Mouse (Mus musculus): ENCODE measurements around the gene Fam81a. TPM values are rescaled to one million over a fixed set of nuclear protein-coding genes. Genes with fewer than 3 reads are reported as not detected.
A peak's percentile ranks its signal among the peaks of the same experiment; 100 is the strongest.

The Fam81a gene
- total and polyA plus RNA-seq, 2 experiments: 0.57 to 2.5 TPM

GRCm38 (mm10) chr9:70135186-70135585, 7.2 kb downstream of the Fam81a start:
- no peaks in the 10 kb centered on the region for H3K27me3 ChIP-seq (ENCODE audit: control insufficient read depth, insufficient read depth, low read length)
- WGBS: 14% methylated on average over 1 of the region's 1 CpGs
- TF ChIP-seq CTCF (IDR thresholded peaks at IDR 0.05; ENCODE audit: low read depth, low read length) (no peak), POLR2A (IDR thresholded peaks at IDR 0.05; ENCODE audit: extremely low read depth, insufficient read depth, low read length) (no peak)
- DNase-seq (ENCODE audit: extremely low read depth, low read depth, low spot score): peak; percentile 95
- no peak overlapping the region for H3K9ac ChIP-seq (ENCODE audit: low read depth, low read length)
- no peaks in the 10 kb centered on the region for H3K36me3 ChIP-seq (ENCODE audit: control insufficient read depth, insufficient read depth, low read length)
- H3K27ac ChIP-seq (replicated peaks; ENCODE audit: insufficient read depth, low read depth, low read length): peak overlapping the region; percentile 53
- H3K79me2 ChIP-seq (ENCODE audit: control insufficient read depth, insufficient read depth, low read length): no peaks in the 10 kb centered on the region
- no peak overlapping the region for H3K4me3 ChIP-seq (ENCODE audit: insufficient read depth, low read depth, low read length)
- peaks cover 18% of the 10 kb centered on the region for H3K4me1 ChIP-seq (ENCODE audit: control insufficient read depth, insufficient read depth, low read length)

- Histone ChIP-seq H3K4me3 (ENCODE audit: insufficient read depth, low read depth, low read length) (no peak overlapping the region), H3K79me2 (ENCODE audit: control insufficient read depth, insufficient read depth, low read length) (no peaks in the 10 kb centered on the region), H3K27ac (replicated peaks; ENCODE audit: insufficient read depth, low read depth, low read length) (peak overlapping the region; percentile 2), H3K36me3 (ENCODE audit: control insufficient read depth, insufficient read depth, low read length) (no peaks in the 10 kb centered on the region), H3K4me1 (ENCODE audit: control insufficient read depth, insufficient read depth, low read length) (peaks cover 18% of the 10 kb centered on the region), H3K27me3 (ENCODE audit: control insufficient read depth, insufficient read depth, low read length) (no peaks in the 10 kb centered on the region), H3K9ac (ENCODE audit: low read depth, low read length) (no peak overlapping the region)
- DNase-seq (ENCODE audit: extremely low read depth, low read depth, low spot score): no peak
- WGBS: 31% methylated on average over 5 of the region's 5 CpGs
- TF ChIP-seq POLR2A (IDR thresholded peaks at IDR 0.05; ENCODE audit: extremely low read depth, insufficient read depth, low read length) (no peak), CTCF (IDR thresholded peaks at IDR 0.05; ENCODE audit: low read depth, low read length) (no peak)
Measured at GRCm38 (mm10) chr9:70134716-70135115, 7.6 kb downstream of the Fam81a start.

DNA sequence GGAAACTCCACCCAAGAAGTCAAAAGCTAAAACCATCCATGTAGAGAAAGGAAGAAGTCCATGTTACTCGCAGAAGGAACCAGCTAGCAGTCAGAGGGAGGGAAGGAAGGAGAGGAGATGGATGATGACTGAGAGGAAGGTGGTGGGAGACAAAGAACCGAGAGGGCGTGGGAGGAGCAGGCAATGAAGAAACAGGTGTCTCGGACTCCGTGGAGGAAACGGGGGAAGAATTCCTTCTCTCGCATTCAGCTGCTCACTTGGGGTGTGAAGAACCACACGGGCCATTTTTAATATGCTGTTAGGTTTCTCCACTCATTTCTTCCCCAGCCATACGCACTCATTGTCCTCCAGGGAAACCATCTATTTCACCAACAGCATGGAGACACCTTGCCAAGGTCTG, 8.1 kb downstream of the Fam81a start:
- H3K9ac ChIP-seq (ENCODE audit: low read depth, low read length): no peak overlapping the region
- DNase-seq (ENCODE audit: extremely low read depth, low read depth, low spot score): no peak
- TF ChIP-seq CTCF (IDR thresholded peaks at IDR 0.05; ENCODE audit: low read depth, low read length): no peak
- TF ChIP-seq POLR2A (IDR thresholded peaks at IDR 0.05; ENCODE audit: extremely low read depth, insufficient read depth, low read length): no peak
- peaks cover 16% of the 10 kb centered on the region for H3K4me1 ChIP-seq (ENCODE audit: control insufficient read depth, insufficient read depth, low read length)
- no peaks in the 10 kb centered on the region for H3K36me3 ChIP-seq (ENCODE audit: control insufficient read depth, insufficient read depth, low read length)
- no peaks in the 10 kb centered on the region for H3K27me3 ChIP-seq (ENCODE audit: control insufficient read depth, insufficient read depth, low read length)
- 92% methylated on average over 9 of the region's 9 CpGs for whole genome bisulfite sequencing
- no peak overlapping the region for H3K4me3 ChIP-seq (ENCODE audit: insufficient read depth, low read depth, low read length)
- peak overlapping the region; percentile 2; the same call in 1 of the 2 replicates for H3K27ac ChIP-seq (replicated peaks; ENCODE audit: insufficient read depth, low read depth, low read length)
- H3K79me2 ChIP-seq (ENCODE audit: control insufficient read depth, insufficient read depth, low read length): no peaks in the 10 kb centered on the region

DNA sequence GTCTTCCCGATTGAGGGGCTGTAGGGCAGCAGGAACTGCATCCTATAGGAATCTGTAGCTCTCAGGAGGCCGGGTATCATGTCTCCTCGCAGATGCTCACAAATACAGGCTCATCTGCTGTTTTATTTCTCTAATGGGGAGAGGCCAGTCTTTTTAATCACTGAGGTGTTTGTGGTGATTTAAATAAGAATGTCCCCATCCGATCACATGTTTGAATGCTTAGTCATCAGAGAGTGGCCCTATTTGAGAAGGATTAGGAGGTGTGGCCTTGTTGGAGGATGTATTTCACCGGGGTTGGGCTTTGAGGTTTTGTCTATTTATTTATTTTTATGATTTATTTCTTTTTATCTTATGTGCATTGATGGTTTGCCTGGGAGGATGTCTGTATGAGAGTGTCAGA, 11.6 kb downstream of the Fam81a start:
- TF ChIP-seq CTCF (IDR thresholded peaks at IDR 0.05; ENCODE audit: low read depth, low read length) (no peak), POLR2A (IDR thresholded peaks at IDR 0.05; ENCODE audit: extremely low read depth, insufficient read depth, low read length) (no peak)
- no peak for DNase-seq (ENCODE audit: extremely low read depth, low read depth, low spot score)

DNA sequence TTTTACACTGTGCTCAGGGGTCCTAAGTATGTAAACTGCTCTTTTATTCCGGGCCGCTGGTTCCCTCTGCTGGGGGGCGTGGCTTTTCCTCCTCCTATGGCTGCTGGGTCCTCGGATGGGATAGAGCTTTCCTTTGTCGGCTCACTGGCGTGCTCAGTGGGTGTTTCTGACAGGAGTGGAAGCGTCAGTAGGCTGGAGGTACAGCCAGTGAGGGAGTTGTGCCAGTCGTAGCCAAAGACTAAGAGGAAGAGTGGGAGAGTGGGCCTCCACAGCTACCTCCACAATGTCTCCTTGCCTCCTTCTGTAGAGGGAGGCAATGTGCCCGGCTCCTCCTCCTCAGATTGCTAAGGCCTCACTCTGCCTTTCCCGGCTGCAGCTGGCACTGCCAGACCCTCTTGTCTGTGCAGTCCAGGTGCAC, 30.5 kb downstream of the Fam81a start:
- H3K9ac ChIP-seq (ENCODE audit: low read depth, low read length): no peak overlapping the region
- DNase-seq (ENCODE audit: extremely low read depth, low read depth, low spot score): no peak
- no peaks in the 10 kb centered on the region for H3K4me1 ChIP-seq (ENCODE audit: control insufficient read depth, insufficient read depth, low read length)
- no peaks in the 10 kb centered on the region for H3K36me3 ChIP-seq (ENCODE audit: control insufficient read depth, insufficient read depth, low read length)
- no peaks in the 10 kb centered on the region for H3K79me2 ChIP-seq (ENCODE audit: control insufficient read depth, insufficient read depth, low read length)
- TF ChIP-seq CTCF (IDR thresholded peaks at IDR 0.05; ENCODE audit: low read depth, low read length) (no peak), POLR2A (IDR thresholded peaks at IDR 0.05; ENCODE audit: extremely low read depth, insufficient read depth, low read length) (no peak)
- WGBS: 48% methylated on average over 10 of the region's 10 CpGs
- H3K27me3 ChIP-seq (ENCODE audit: control insufficient read depth, insufficient read depth, low read length): no peaks in the 10 kb centered on the region
- no peak overlapping the region for H3K4me3 ChIP-seq (ENCODE audit: insufficient read depth, low read depth, low read length)
- no peak overlapping the region for H3K27ac ChIP-seq (replicated peaks; ENCODE audit: insufficient read depth, low read depth, low read length)

More for the DNA sequence above, 11.6 kb downstream of the Fam81a start:
- Histone ChIP-seq H3K9ac (ENCODE audit: low read depth, low read length) (no peak overlapping the region), H3K4me3 (ENCODE audit: insufficient read depth, low read depth, low read length) (no peak overlapping the region), H3K27ac (replicated peaks; ENCODE audit: insufficient read depth, low read depth, low read length) (no peak overlapping the region), H3K79me2 (ENCODE audit: control insufficient read depth, insufficient read depth, low read length) (no peaks in the 10 kb centered on the region), H3K4me1 (ENCODE audit: control insufficient read depth, insufficient read depth, low read length) (peaks cover 10% of the 10 kb centered on the region), H3K36me3 (ENCODE audit: control insufficient read depth, insufficient read depth, low read length) (no peaks in the 10 kb centered on the region), H3K27me3 (ENCODE audit: control insufficient read depth, insufficient read depth, low read length) (no peaks in the 10 kb centered on the region)
- 96% methylated on average over 5 of the region's 5 CpGs for WGBS

DNA sequence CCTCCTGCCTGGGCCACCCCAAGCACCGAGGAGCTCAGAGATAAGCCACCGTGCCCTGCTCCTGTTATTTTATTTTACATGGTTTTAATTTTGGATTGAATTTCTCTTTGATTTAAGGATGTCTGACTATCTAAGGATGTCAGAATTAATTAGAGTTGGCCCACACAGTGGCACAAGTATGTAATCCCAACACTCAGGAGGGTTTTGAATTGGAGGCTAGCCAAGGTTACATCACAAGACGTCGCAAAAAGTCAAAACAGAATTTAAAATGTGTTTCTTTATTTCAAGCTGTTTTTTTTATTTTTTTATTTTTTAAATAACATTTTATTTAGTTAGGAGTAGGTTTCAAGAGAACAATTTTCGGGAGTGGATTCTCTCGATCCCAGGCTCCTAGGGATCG, 31.5 kb downstream of the Fam81a start:
- no peak for DNase-seq (ENCODE audit: extremely low read depth, low read depth, low spot score)
- no peaks in the 10 kb centered on the region for H3K4me1 ChIP-seq (ENCODE audit: control insufficient read depth, insufficient read depth, low read length)
- H3K9ac ChIP-seq (ENCODE audit: low read depth, low read length): no peak overlapping the region
- no peaks in the 10 kb centered on the region for H3K27me3 ChIP-seq (ENCODE audit: control insufficient read depth, insufficient read depth, low read length)
- H3K4me3 ChIP-seq (ENCODE audit: insufficient read depth, low read depth, low read length): no peak overlapping the region
- TF ChIP-seq POLR2A (IDR thresholded peaks at IDR 0.05; ENCODE audit: extremely low read depth, insufficient read depth, low read length) (no peak), CTCF (IDR thresholded peaks at IDR 0.05; ENCODE audit: low read depth, low read length) (no peak)
- 83% methylated on average over 7 of the region's 7 CpGs for WGBS
- no peaks in the 10 kb centered on the region for H3K79me2 ChIP-seq (ENCODE audit: control insufficient read depth, insufficient read depth, low read length)
- no peak overlapping the region for H3K27ac ChIP-seq (replicated peaks; ENCODE audit: insufficient read depth, low read depth, low read length)
- no peaks in the 10 kb centered on the region for H3K36me3 ChIP-seq (ENCODE audit: control insufficient read depth, insufficient read depth, low read length)
